Mouse (Mus musculus) stomach, postnatal 0 days (tissue): ENCODE results near the gene Ifitm10. TPM values are rescaled to one million over a fixed set of nuclear protein-coding genes. Genes with fewer than 3 reads are reported as not detected.

ENCODE experiments used
- ATAC-seq: fragments of 200-750 bp; cut with Nextera tagmentation; 2 replicates; pipeline ENCODE4 v1.8.0; 2017; ENCODE audit not compliant: low FRiP score, low TSS enrichment
- DNase-seq: peaks from one replicate; pipeline ENCODE4 v3.0.0-alpha.2; 2016; ENCODE audit warnings: low spot score
- H3K27ac ChIP-seq: fragments of 300-500 bp; sonication (generic); replicated peaks from 2 replicates; pipeline ENCODE4 v1.5.1; 2014; ENCODE audit warnings: mild to moderate bottlenecking, control low read depth
- H3K27me3 ChIP-seq: fragments of 300-500 bp; sonication (generic); 2 replicates; pipeline ENCODE4 v1.6.1; 2014; ENCODE audit warnings: low read length; ENCODE audit not compliant: control insufficient read depth, insufficient read depth
- H3K36me3 ChIP-seq: fragments of 300-500 bp; sonication (generic); 2 replicates; pipeline ENCODE4 v1.6.1; 2014; ENCODE audit warnings: low read length, mixed read lengths; ENCODE audit not compliant: control insufficient read depth, insufficient read depth
- H3K4me1 ChIP-seq: fragments of 300-500 bp; sonication (generic); replicated peaks from 2 replicates; pipeline ENCODE4 v1.6.1; 2014; ENCODE audit warnings: antibody characterized with exemption; ENCODE audit not compliant: control insufficient read depth, insufficient read depth
- H3K4me2 ChIP-seq: fragments of 300-500 bp; sonication (generic); replicated peaks from 2 replicates; pipeline ENCODE4 v1.6.1; 2014; ENCODE audit warnings: low read depth, mild to moderate bottlenecking, control low read depth, moderate library complexity
- H3K4me3 ChIP-seq: fragments of 300-500 bp; sonication (generic); 2 replicates; pipeline ENCODE4 v1.5.1; 2014; ENCODE audit warnings: low read depth, low read length, control low read depth
- H3K9ac ChIP-seq: fragments of 300-500 bp; sonication (generic); 2 replicates; pipeline ENCODE4 v1.6.1; 2014; ENCODE audit warnings: mild to moderate bottlenecking, low read length, control low read depth, mixed read lengths
- H3K9me3 ChIP-seq: fragments of 300-500 bp; sonication (generic); 2 replicates; pipeline ENCODE4 v1.6.1; 2016; ENCODE audit warnings: low read length; ENCODE audit not compliant: control insufficient read depth
- CTCF ChIP-seq: IDR thresholded peaks from 2 replicates; pipeline ENCODE4 v1.5.1; 2016; ENCODE audit warnings: antibody characterized with exemption, low read depth, mild to moderate bottlenecking, moderate library complexity
- EP300 ChIP-seq: optimal IDR thresholded peaks from 2 replicates; pipeline ENCODE3; 2016; ENCODE audit warnings: antibody characterized with exemption
- WGBS: fragments of 180-500 bp; shearing (Covaris S2); extraction: QIAGEN DNeasy Blood & Tissue Kit; methylation state at CpG from one replicate; pipeline ENCODE4 v1.1.7; 2014; 5-methylcytosine and 5-hydroxymethylcytosine counted together
- polyA plus RNA-seq: library from polyadenylated mRNA; unstranded; fragments of >200 nt; fragmentation: Nextera tagmentation; extraction: Ambion mirVana; gene quantifications from 2 replicates; pipeline ENCODE4 v1.2.1, GENCODE M21; 2015

Gene Ifitm10
- 9.9 and 12.0 TPM in 2 replicates for polyA plus RNA-seq

DNA sequence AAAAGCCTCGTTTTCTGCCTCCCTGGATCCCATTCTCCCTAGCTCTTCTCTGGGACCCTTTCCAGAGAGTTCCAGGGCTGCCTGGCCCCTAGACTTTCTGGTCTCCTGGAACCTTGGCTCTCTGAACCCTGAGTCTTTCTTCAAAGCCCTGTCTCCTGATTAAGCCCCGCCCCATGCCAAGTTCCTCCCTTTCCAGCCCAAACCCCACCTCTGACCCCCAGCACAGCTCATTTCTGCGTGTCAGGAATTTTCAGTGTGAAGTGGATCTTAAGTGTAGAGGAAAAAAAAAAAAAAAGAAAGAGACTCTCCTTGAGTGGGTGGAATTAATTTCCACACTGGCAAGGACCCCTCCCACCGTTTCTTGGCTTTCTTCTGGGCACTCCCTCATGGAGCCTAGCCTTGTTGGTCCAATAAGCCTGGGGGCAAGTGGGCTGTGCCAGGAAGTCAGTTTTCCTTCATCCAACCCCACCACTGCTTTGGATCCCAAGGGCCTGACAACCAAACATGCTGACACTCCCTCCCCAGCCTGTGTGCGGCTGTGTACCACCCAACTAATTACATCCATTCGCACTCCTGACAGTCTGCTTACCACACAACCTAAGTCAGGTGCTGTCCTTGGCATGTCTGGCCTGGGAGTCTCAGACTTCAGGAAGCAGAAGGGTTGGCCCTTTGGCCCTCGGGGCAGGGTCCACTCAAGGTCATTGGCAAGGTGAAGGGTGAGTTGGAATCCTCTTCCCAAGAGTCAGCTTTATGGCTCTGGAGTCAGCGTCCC lies at the start of gene Ifitm10:
Ifitm10 (minus strand) TSS at position 113 of the 772 bp plus-strand sequence.
- 72% methylated on average over 8 of the region's 8 CpGs for WGBS
- no peaks in the 10 kb centered on the region for H3K9me3 ChIP-seq
- H3K36me3 ChIP-seq: peaks cover 16% of the 10 kb centered on the region
- no peaks in the 10 kb centered on the region for H3K27me3 ChIP-seq
- ATAC-seq (no peak), DNase-seq (no peak)
- peak within 1 kb of the TSS; percentile 45; the same call in 1 of the 2 replicates for H3K4me3 ChIP-seq
- no peak within 1 kb of the TSS for H3K9ac ChIP-seq
- H3K4me1 ChIP-seq: no peaks in the 10 kb centered on the region
- H3K4me2 ChIP-seq: peak within 1 kb of the TSS; percentile 73
- H3K27ac ChIP-seq: no peak within 1 kb of the TSS
- TF ChIP-seq EP300: no peak
- no peak for TF ChIP-seq CTCF

DNA sequence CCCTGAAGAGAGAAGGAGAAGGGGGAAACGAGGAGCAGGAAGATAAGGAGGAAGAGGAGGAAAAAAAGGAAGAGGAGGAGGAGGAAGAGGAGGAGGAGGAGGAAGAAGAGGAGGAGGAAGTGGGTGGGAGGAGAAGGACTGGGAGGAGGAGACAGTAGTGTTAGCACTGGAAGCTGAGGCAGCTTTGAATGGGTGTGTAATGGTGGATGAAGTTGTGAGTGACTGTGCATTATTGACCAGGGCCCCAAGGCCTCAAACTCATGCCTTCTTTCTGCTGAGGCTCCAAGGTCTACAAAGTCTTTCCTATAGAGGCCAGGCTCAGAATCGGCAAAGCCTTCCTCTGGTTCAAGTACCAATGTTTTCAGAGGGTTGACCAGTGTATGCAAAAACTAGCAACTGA lies 48.3 kb upstream of the Ifitm10 start:
- ATAC-seq: no peak
- Histone ChIP-seq H3K36me3 (no peaks in the 10 kb centered on the region), H3K27ac (no peak overlapping the region), H3K4me3 (no peak overlapping the region), H3K27me3 (no peaks in the 10 kb centered on the region), H3K4me1 (no peaks in the 10 kb centered on the region), H3K9me3 (no peaks in the 10 kb centered on the region), H3K4me2 (no peak overlapping the region), H3K9ac (no peak overlapping the region)
- 71% methylated on average over 2 of the region's 2 CpGs for WGBS
- DNase-seq: no peak
- TF ChIP-seq CTCF: no peak
- TF ChIP-seq EP300: no peak

DNA sequence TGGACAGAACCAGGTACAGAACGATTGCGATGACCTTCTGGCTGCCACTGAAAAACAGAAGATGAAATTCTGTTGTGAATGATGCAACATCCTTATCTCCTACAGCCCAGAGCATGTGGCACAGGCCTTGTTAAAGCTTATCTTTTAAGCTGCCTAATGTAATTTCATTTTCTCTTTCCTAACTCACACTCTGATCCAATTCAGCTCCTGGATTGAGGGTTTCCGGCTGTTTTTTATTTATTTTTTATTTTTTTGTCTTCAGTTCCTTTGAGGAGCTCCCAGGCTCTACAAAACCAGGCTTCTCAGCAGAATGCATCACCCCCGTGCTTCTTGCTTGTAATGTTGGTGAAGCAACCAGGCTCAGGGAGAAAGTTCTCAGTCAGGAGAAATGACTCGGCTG lies 46.3 kb upstream of the Ifitm10 start:
- no peaks in the 10 kb centered on the region for H3K4me1 ChIP-seq
- no peaks in the 10 kb centered on the region for H3K27me3 ChIP-seq
- 56% methylated on average over 5 of the region's 5 CpGs for WGBS
- ATAC-seq (peak; percentile 21; the same call in 1 of the 2 replicates), DNase-seq (no peak)
- no peak overlapping the region for H3K4me3 ChIP-seq
- no peak overlapping the region for H3K27ac ChIP-seq
- no peak overlapping the region for H3K9ac ChIP-seq
- H3K4me2 ChIP-seq: no peak overlapping the region
- TF ChIP-seq CTCF (no peak), EP300 (no peak)
- no peaks in the 10 kb centered on the region for H3K36me3 ChIP-seq
- no peaks in the 10 kb centered on the region for H3K9me3 ChIP-seq

DNA sequence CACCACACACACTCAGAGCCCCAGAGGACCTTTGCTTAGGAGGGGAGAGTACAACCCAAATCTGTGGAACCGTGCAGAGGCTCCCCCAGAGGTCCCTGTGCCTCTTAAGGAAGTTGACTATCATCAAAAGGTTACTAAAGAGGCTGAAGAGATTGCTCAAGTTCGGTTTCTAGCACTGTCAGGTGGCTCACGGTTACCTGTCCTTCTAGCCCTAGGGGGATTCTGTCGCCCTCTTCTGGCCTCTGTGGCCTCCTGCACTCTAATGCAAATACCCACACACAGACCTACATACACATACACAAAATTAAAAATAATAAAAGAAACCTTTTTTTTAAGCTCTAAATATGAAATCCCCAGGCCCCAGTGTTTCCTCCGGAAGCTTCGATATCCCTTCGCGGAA lies 45.1 kb upstream of the Ifitm10 start:
- no peak overlapping the region for H3K4me3 ChIP-seq
- no peak overlapping the region for H3K9ac ChIP-seq
- no peaks in the 10 kb centered on the region for H3K4me1 ChIP-seq
- no peak overlapping the region for H3K4me2 ChIP-seq
- no peak for TF ChIP-seq EP300
- TF ChIP-seq CTCF: peak; percentile 32
- H3K9me3 ChIP-seq: no peaks in the 10 kb centered on the region
- H3K36me3 ChIP-seq: no peaks in the 10 kb centered on the region
- DNase-seq (no peak), ATAC-seq (no peak)
- 77% methylated on average over 8 of the region's 8 CpGs for WGBS
- H3K27ac ChIP-seq: no peak overlapping the region
- H3K27me3 ChIP-seq: no peaks in the 10 kb centered on the region

DNA sequence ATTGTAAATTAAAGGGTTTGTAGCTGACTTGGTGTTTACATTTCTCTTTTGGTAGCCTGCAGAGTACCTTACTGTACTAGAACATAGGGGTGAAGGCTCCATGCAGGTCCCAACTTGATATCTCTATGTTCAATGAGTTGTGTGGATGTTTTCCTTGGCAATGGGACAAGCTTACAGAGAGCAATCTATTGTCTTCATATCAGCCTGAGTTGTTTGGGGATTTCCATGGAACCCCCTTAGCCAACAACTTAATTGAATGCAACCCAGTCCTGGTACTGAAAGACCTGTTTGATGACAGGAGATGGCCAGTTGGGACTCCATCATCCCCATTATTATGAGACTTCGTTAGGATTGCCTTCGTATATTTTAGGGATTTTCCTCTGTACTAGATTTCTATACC lies 44.5 kb upstream of the Ifitm10 start:
- no peak for ATAC-seq
- Histone ChIP-seq H3K9ac (no peak overlapping the region), H3K4me3 (no peak overlapping the region), H3K9me3 (no peaks in the 10 kb centered on the region), H3K4me1 (no peaks in the 10 kb centered on the region), H3K36me3 (no peaks in the 10 kb centered on the region), H3K4me2 (no peak overlapping the region), H3K27ac (no peak overlapping the region), H3K27me3 (no peaks in the 10 kb centered on the region)
- no peak for DNase-seq
- TF ChIP-seq CTCF: no peak
- 65% methylated on average over 2 of the region's 2 CpGs for WGBS

DNA sequence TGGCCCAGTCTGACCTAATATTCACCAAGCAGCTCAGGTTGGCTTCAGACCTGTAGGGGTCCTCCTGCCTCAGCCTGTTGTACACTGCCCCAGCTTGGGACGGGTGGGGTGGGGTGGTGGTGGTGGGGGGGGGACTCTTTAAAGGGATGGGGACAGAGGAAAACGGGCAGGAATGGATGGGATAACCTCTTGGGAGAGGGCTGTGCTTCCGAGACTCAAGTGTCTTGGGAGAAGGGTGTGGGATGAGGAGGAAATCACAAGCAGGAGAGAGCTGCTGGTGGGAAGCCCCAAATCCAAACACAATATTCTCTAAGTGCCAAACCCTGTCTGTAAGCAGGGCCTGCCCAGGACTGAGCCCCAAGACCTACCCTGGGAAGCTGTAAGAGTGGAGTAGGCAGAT lies 42.7 kb upstream of the Ifitm10 start:
- H3K36me3 ChIP-seq: no peaks in the 10 kb centered on the region
- H3K9ac ChIP-seq: no peak overlapping the region
- ATAC-seq (no peak), DNase-seq (no peak)
- H3K27me3 ChIP-seq: no peaks in the 10 kb centered on the region
- no peak overlapping the region for H3K27ac ChIP-seq
- no peak overlapping the region for H3K4me3 ChIP-seq
- H3K4me2 ChIP-seq: no peak overlapping the region
- H3K4me1 ChIP-seq: no peaks in the 10 kb centered on the region
- TF ChIP-seq EP300 (no peak), CTCF (no peak)
- WGBS: 63% methylated on average over 3 of the region's 3 CpGs
- H3K9me3 ChIP-seq: no peaks in the 10 kb centered on the region
